Mouse (Mus musculus): ENCODE results near the gene Ndufa3. TPM values are rescaled to one million over a fixed set of nuclear protein-coding genes. Genes with fewer than 3 reads are reported as not detected.
"Not testable (repeated sequence)": the region's sequence is repeated elsewhere in the genome, so short reads cannot be mapped to it uniquely, and the experiment has no call there.

Ndufa3 gene
- polyA plus RNA-seq, 1 experiment from 2014 or later = 605 TPM

GRCm38 (mm10) chr7:3590550-3590949 is 26.6 kb upstream of the Ndufa3 start:
- 89% methylated on average over 3 of the region's 3 CpGs for WGBS

GRCm38 (mm10) chr7:3591534-3591933 is 25.6 kb upstream of the Ndufa3 start:
- Histone ChIP-seq H3K9ac (replicated peaks) (no peak overlapping the region), H3K4me2 (no peak overlapping the region), H3K27ac (replicated peaks) (no peak overlapping the region), H3K27me3 (replicated peaks) (no peaks in the 10 kb centered on the region), H3K4me1 (no peaks in the 10 kb centered on the region), H3K9me3 (replicated peaks) (no peaks in the 10 kb centered on the region), H3K4me3 (replicated peaks) (no peak overlapping the region), H3K36me3 (no peaks in the 10 kb centered on the region)
- ATAC-seq (ENCODE audit: low FRiP score) = no peak
- 74% methylated on average over 1 of the region's 1 CpGs for WGBS

More at GRCm38 (mm10) chr7:3590550-3590949, 26.6 kb upstream of the Ndufa3 start:
- Histone ChIP-seq H3K4me2 (no peak overlapping the region), H3K9ac (replicated peaks) (no peak overlapping the region), H3K9me3 (replicated peaks) (no peaks in the 10 kb centered on the region), H3K4me3 (replicated peaks) (no peak overlapping the region), H3K27me3 (replicated peaks) (no peaks in the 10 kb centered on the region), H3K4me1 (no peaks in the 10 kb centered on the region), H3K27ac (replicated peaks) (no peak overlapping the region), H3K36me3 (no peaks in the 10 kb centered on the region)
- no peak for ATAC-seq (ENCODE audit: low FRiP score)

DNA sequence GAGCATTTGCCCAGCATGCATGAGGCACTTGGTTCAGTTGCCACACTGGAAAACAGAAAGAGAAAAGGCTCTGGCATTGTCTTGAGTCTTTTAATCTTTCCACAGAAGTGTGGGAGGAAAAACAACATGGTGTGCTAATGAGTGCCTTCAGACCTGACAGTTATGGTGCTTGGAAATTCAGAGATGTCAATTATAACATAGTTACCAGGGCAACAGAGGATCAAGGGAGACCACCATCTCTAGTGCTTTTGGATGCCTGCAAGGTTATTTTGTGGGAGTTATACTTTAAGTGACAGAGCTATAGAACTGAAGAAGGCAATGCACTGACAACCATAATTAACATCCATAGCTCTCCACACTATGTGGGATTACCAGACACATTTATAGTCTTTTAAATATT is 23.3 kb upstream of the Ndufa3 start:
- Histone ChIP-seq H3K27ac (replicated peaks) (no peak overlapping the region), H3K4me2 (no peak overlapping the region), H3K27me3 (replicated peaks) (no peaks in the 10 kb centered on the region), H3K36me3 (no peaks in the 10 kb centered on the region), H3K4me3 (replicated peaks) (no peak overlapping the region), H3K9ac (replicated peaks) (no peak overlapping the region), H3K4me1 (no peaks in the 10 kb centered on the region), H3K9me3 (replicated peaks) (no peaks in the 10 kb centered on the region)
- ATAC-seq (ENCODE audit: low FRiP score) = no peak

DNA sequence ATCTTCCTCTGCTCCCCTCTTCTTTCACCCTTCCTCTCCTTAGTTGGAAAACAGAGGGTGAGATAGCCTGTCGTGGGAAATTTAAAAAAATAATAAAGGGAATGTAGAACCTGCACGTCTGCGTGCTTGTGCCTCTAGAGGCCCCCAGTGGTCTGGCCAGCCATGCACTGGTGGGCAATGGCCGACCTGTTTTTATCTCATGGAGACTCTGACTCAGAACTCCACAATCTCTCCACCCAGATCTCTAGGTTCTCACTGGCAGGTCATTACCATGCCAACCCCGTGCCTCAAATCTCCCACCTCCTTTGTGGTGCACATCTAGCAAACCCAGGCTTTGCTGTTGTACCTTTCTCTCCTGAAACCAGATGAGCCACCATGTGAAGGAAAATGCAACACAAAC is 22.5 kb upstream of the Ndufa3 start:
- H3K36me3 ChIP-seq = no peaks in the 10 kb centered on the region
- no peaks in the 10 kb centered on the region for H3K9me3 ChIP-seq (replicated peaks)
- H3K9ac ChIP-seq (replicated peaks) = no peak overlapping the region
- WGBS = 20% methylated on average over 5 of the region's 5 CpGs
- no peak overlapping the region for H3K27ac ChIP-seq (replicated peaks)
- peak overlapping the region; percentile 36 for H3K4me2 ChIP-seq
- no peaks in the 10 kb centered on the region for H3K4me1 ChIP-seq
- H3K27me3 ChIP-seq (replicated peaks) = no peaks in the 10 kb centered on the region
- peak overlapping the region; percentile 10; the same call in 1 of the 2 replicates for H3K4me3 ChIP-seq (replicated peaks)
- no peak for ATAC-seq (ENCODE audit: low FRiP score)

DNA sequence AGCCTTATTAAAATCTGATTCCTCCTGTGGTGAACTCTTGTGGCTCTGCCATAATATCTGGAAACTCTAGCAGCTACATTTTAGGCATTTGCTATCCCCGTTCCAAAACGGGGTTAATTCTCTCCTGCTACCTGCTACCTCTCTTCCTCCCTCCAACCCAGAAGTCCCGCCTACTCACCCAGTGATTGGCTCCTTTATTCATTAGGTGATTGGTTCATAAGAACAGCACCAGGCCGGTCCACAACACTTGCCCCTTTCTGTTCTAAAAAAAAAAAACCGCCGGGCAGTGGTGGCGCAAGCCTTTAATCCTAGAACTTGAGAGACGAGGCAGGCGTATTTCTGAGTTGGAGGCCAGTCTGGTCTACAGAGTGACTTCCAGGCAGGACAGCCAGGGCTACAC is 22.0 kb upstream of the Ndufa3 start:
- H3K9me3 ChIP-seq (replicated peaks) = no peaks in the 10 kb centered on the region
- H3K27me3 ChIP-seq (replicated peaks) = no peaks in the 10 kb centered on the region
- peak overlapping the region; percentile 36 for H3K4me2 ChIP-seq
- ATAC-seq (ENCODE audit: low FRiP score) = no peak
- WGBS = 17% methylated on average over 9 of the region's 9 CpGs
- no peak overlapping the region for H3K9ac ChIP-seq (replicated peaks)
- H3K4me1 ChIP-seq = no peaks in the 10 kb centered on the region
- peak overlapping the region; percentile 10; the same call in 1 of the 2 replicates for H3K4me3 ChIP-seq (replicated peaks)
- H3K36me3 ChIP-seq = no peaks in the 10 kb centered on the region
- no peak overlapping the region for H3K27ac ChIP-seq (replicated peaks)

DNA sequence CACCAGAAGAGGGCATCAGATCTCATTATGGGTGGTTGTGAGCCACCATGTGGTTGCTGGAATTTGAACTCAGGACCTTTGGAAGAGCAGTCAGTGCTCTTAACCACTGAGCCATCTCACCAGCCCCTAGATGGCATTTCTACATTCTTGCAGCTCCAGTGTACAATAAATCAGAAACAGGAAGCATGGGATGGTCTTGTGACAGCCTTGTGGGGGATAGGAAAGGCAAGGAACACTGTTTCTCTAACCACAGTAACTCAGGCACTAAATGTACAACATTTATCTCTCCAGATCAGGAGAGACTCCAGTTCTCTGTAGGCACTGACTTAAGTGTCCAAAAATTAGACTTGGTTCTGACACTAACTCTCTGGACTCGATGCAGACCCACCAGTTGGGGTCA is 19.4 kb upstream of the Ndufa3 start:
- H3K9ac ChIP-seq (replicated peaks); H3K27me3 ChIP-seq (replicated peaks); ATAC-seq (ENCODE audit: low FRiP score); H3K4me2 ChIP-seq; H3K36me3 ChIP-seq; H3K4me3 ChIP-seq (replicated peaks); H3K27ac ChIP-seq (replicated peaks); H3K9me3 ChIP-seq (replicated peaks); H3K4me1 ChIP-seq: not testable (repeated sequence)
- 66% methylated on average over 1 of the region's 1 CpGs for whole genome bisulfite sequencing

- Histone ChIP-seq H3K27ac (replicated peaks) (no peak overlapping the region), H3K9ac (replicated peaks) (no peak overlapping the region), H3K4me1 (no peaks in the 10 kb centered on the region), H3K4me2 (no peak overlapping the region), H3K27me3 (replicated peaks) (no peaks in the 10 kb centered on the region), H3K9me3 (replicated peaks) (no peaks in the 10 kb centered on the region), H3K36me3 (no peaks in the 10 kb centered on the region), H3K4me3 (replicated peaks) (no peak overlapping the region)
- ATAC-seq (ENCODE audit: low FRiP score) = peak; percentile 55
- 14% methylated on average over 4 of the region's 4 CpGs for WGBS
Measured at GRCm38 (mm10) chr7:3601119-3601518, 16.1 kb upstream of the Ndufa3 start.

GRCm38 (mm10) chr7:3606798-3607197 is 10.4 kb upstream of the Ndufa3 start:
- no peak overlapping the region for H3K9ac ChIP-seq (replicated peaks)
- H3K27me3 ChIP-seq (replicated peaks) = no peaks in the 10 kb centered on the region
- WGBS = 14% methylated on average over 2 of the region's 2 CpGs
- H3K4me1 ChIP-seq = no peaks in the 10 kb centered on the region
- H3K4me2 ChIP-seq = no peak overlapping the region
- no peaks in the 10 kb centered on the region for H3K36me3 ChIP-seq
- H3K4me3 ChIP-seq (replicated peaks) = no peak overlapping the region
- no peak for ATAC-seq (ENCODE audit: low FRiP score)
- H3K27ac ChIP-seq (replicated peaks) = no peak overlapping the region
- no peaks in the 10 kb centered on the region for H3K9me3 ChIP-seq (replicated peaks)

GRCm38 (mm10) chr7:3607391-3607790 is 9.8 kb upstream of the Ndufa3 start:
- Histone ChIP-seq H3K9ac (replicated peaks) (no peak overlapping the region), H3K4me3 (replicated peaks) (no peak overlapping the region), H3K27me3 (replicated peaks) (no peaks in the 10 kb centered on the region), H3K27ac (replicated peaks) (no peak overlapping the region), H3K9me3 (replicated peaks) (no peaks in the 10 kb centered on the region), H3K36me3 (no peaks in the 10 kb centered on the region), H3K4me1 (no peaks in the 10 kb centered on the region), H3K4me2 (no peak overlapping the region)
- no peak for ATAC-seq (ENCODE audit: low FRiP score)
- WGBS = 90% methylated on average over 6 of the region's 6 CpGs

DNA sequence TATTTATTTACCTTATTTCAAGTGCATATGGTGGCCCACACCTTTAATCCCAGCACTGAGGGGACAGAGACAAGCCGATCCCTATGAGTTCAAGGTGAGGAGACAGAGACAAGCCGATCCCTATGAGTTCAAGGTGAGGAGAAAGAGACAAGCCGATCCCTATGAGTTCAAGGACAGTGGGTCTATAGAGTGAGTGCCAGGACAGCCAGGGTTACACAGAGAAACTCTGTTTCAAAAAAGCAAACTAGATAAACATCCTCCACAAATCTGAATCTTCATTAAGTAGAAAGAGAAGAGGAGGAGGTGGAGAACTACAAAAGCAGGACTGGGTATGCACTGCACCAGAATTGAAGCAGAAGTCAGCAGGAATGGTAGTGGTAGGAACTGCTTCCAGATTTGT is 8.5 kb upstream of the Ndufa3 start:
- no peak overlapping the region for H3K9ac ChIP-seq (replicated peaks)
- no peaks in the 10 kb centered on the region; the same call in 1 of the 2 replicates for H3K27me3 ChIP-seq (replicated peaks)
- ATAC-seq (ENCODE audit: low FRiP score) = no peak
- H3K27ac ChIP-seq (replicated peaks) = no peak overlapping the region
- H3K9me3 ChIP-seq (replicated peaks) = no peaks in the 10 kb centered on the region
- H3K4me3 ChIP-seq (replicated peaks) = no peak overlapping the region
- no peak overlapping the region for H3K4me2 ChIP-seq
- H3K4me1 ChIP-seq = no peaks in the 10 kb centered on the region
- 93% methylated on average over 3 of the region's 3 CpGs for WGBS
- H3K36me3 ChIP-seq = no peaks in the 10 kb centered on the region

DNA sequence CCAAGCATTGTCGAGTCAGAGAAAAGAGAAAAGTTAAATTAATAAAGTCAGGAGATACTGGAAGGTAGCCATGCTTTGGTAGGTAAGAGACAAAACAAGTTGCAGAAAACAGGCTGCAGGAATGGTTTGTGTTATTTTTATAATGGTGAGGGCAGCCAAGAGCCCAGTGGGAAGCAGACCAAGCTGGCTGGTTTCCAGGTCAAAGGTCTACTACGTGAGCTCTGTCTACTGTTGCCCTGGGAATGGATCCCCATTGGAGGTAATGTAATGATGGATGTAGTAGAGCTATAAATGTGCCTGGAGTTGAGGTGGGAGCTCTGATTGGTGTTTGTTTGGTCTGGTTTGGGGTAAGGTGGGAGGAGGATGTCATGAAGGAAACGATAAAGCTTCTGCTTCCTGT is 8.1 kb upstream of the Ndufa3 start:
- Histone ChIP-seq H3K27me3 (replicated peaks) (no peaks in the 10 kb centered on the region; the same call in 1 of the 2 replicates), H3K4me1 (no peaks in the 10 kb centered on the region), H3K4me3 (replicated peaks) (no peak overlapping the region), H3K9ac (replicated peaks) (no peak overlapping the region), H3K36me3 (no peaks in the 10 kb centered on the region), H3K27ac (replicated peaks) (no peak overlapping the region), H3K4me2 (no peak overlapping the region), H3K9me3 (replicated peaks) (no peaks in the 10 kb centered on the region)
- ATAC-seq (ENCODE audit: low FRiP score) = no peak
- 61% methylated on average over 3 of the region's 3 CpGs for WGBS

- Histone ChIP-seq H3K4me2 (no peak overlapping the region), H3K36me3 (no peaks in the 10 kb centered on the region), H3K27ac (replicated peaks) (no peak overlapping the region), H3K4me3 (replicated peaks) (no peak overlapping the region), H3K9me3 (replicated peaks) (no peaks in the 10 kb centered on the region), H3K9ac (replicated peaks) (no peak overlapping the region), H3K27me3 (replicated peaks) (no peaks in the 10 kb centered on the region; the same call in 1 of the 2 replicates), H3K4me1 (no peaks in the 10 kb centered on the region)
- WGBS = 94% methylated on average over 3 of the region's 3 CpGs
- ATAC-seq (ENCODE audit: low FRiP score) = no peak
Measured at GRCm38 (mm10) chr7:3610437-3610836, 6.7 kb upstream of the Ndufa3 start.

DNA sequence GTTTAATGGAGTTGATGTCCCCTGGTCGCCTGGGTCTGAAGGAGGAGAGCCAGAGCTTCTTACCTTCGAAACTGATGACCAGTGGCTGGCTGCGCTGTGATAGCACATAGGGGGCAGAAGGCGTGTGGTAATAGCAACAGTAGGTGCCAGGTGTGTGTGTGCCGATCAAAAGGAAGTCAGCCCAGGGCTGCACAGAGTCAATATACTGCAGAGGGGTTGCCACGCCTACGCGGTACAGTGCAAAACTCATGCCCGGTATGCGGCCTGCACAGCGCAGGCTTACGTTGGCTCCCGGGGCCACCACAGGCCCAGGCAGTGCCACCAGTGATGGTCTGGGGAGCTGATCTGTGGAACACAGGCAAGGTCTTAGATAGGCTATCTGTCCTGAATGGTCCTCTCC is 6.2 kb upstream of the Ndufa3 start:
- 91% methylated on average over 13 of the region's 13 CpGs for WGBS
- no peaks in the 10 kb centered on the region for H3K36me3 ChIP-seq
- no peak overlapping the region for H3K27ac ChIP-seq (replicated peaks)
- no peak overlapping the region for H3K4me2 ChIP-seq
- no peaks in the 10 kb centered on the region for H3K4me1 ChIP-seq
- H3K27me3 ChIP-seq (replicated peaks) = no peaks in the 10 kb centered on the region; the same call in 1 of the 2 replicates
- no peaks in the 10 kb centered on the region for H3K9me3 ChIP-seq (replicated peaks)
- no peak overlapping the region for H3K4me3 ChIP-seq (replicated peaks)
- no peak overlapping the region for H3K9ac ChIP-seq (replicated peaks)
- ATAC-seq (ENCODE audit: low FRiP score) = no peak
